Mouse (Mus musculus) kidney, adult 2 months (tissue): ENCODE data around the gene 5031439G07Rik. TPM values are rescaled to one million over a fixed set of nuclear protein-coding genes. Genes with fewer than 3 reads are reported as not detected.

Source experiments
- DNase-seq: peaks from one replicate; pipeline ENCODE4 v3.0.0; 2021
- H3K27ac ChIP-seq: fragments of 200-500 bp; 2 replicates; pipeline ENCODE4 v1.5.1; 2012; ENCODE audit warnings: low read depth, low read length, control low read depth, inconsistent platforms; ENCODE audit not compliant: insufficient read depth
- H3K27me3 ChIP-seq: fragments of 200-500 bp; replicated peaks from 2 replicates; pipeline ENCODE4 v1.6.1; 2012; ENCODE audit warnings: mild to moderate bottlenecking, moderate library complexity, low read length, inconsistent platforms; ENCODE audit not compliant: control insufficient read depth, insufficient read depth
- H3K36me3 ChIP-seq: fragments of 200-500 bp; 2 replicates; pipeline ENCODE4 v1.6.1; 2012; ENCODE audit warnings: mild to moderate bottlenecking, moderate library complexity, low read length, inconsistent platforms; ENCODE audit not compliant: control insufficient read depth, insufficient read depth
- H3K4me1 ChIP-seq: fragments of 200-500 bp; 2 replicates; pipeline ENCODE4 v1.6.1; 2011; ENCODE audit warnings: low read length; ENCODE audit not compliant: control insufficient read depth, insufficient read depth
- H3K4me3 ChIP-seq: fragments of 200-500 bp; 2 replicates; pipeline ENCODE4 v1.5.1; 2011; ENCODE audit warnings: mild to moderate bottlenecking, low read depth, low read length, control low read depth; ENCODE audit not compliant: insufficient read depth
- CTCF ChIP-seq: fragments of 200-500 bp; conservative IDR thresholded peaks from 2 replicates; pipeline ENCODE4 v1.5.1; 2011; ENCODE audit warnings: low read depth, mild to moderate bottlenecking, control low read depth, low read length, moderate library complexity, mixed read lengths; ENCODE audit not compliant: insufficient read depth, insufficient read length
- POLR2A ChIP-seq: fragments of 200-500 bp; IDR thresholded peaks from one replicate; pipeline ENCODE4 v1.6.1; 2011; ENCODE audit warnings: low read depth, low read length, control low read depth
- WGBS: fragments of 180-500 bp; shearing (Covaris S2); methylation state at CpG from one replicate; pipeline ENCODE4 v1.1.7; 2018; 5-methylcytosine and 5-hydroxymethylcytosine counted together
- polyA plus RNA-seq: library from polyadenylated mRNA; depleted of rRNA; stranded (reverse); fragments of >200 nt; gene quantifications from 2 replicates; pipeline ENCODE4 v1.2.3, GENCODE M21; 2012

The 5031439G07Rik gene
- polyA plus RNA-seq, 1 experiment = 21.7 TPM

DNA sequence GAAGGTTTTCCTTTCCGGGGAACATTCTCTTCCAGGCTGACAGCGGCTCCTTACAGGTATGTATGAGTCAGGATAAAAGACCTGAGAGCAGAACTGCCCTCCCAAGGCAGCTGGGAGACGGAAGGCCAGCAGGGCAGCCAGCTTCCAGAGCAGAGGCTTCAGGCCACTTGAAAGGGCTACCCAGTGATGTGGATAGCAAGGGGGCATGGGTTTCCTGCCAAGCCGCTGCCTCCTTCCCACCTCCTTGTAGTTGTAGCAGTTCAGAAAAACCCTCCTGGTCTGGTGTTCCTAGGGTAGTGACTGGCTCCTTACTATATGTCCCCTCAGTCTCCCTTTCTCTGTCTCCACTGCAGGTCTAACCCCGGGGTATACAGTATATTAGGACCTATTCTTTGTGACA is 44.0 kb downstream of the 5031439G07Rik start:
- WGBS = 82% methylated on average over 5 of the region's 5 CpGs
- no peaks in the 10 kb centered on the region; the same call in 1 of the 2 replicates for H3K36me3 ChIP-seq
- no peak overlapping the region for H3K27ac ChIP-seq
- DNase-seq = no peak
- no peak overlapping the region for H3K4me3 ChIP-seq
- no peaks in the 10 kb centered on the region for H3K27me3 ChIP-seq
- TF ChIP-seq CTCF (no peak), POLR2A (no peak)
- 0 out of 2 replicates have a peak, but pooled peaks cover 3% of the 10 kb centered on the region for H3K4me1 ChIP-seq

- Histone ChIP-seq H3K27me3 (no peaks in the 10 kb centered on the region), H3K27ac (no peak overlapping the region), H3K4me3 (no peak overlapping the region), H3K4me1 (0 out of 2 replicates have a peak, but pooled peaks cover 3% of the 10 kb centered on the region), H3K36me3 (peaks cover 2% of the 10 kb centered on the region; the same call in 1 of the 2 replicates)
- TF ChIP-seq CTCF = no peak
- TF ChIP-seq POLR2A = no peak
- 71% methylated on average over 11 of the region's 11 CpGs for WGBS
- no peak for DNase-seq
Measured at GRCm38 (mm10) chr15:84942647-84943285, 45.6 kb downstream of the 5031439G07Rik start.

GRCm38 (mm10) chr15:84940102-84940501 is 48.2 kb downstream of the 5031439G07Rik start:
- DNase-seq = peak; percentile 89
- no peak overlapping the region for H3K4me3 ChIP-seq
- WGBS = 34% methylated on average over 12 of the region's 12 CpGs
- TF ChIP-seq CTCF (no peak), POLR2A (no peak)
- peaks cover 2% of the 10 kb centered on the region for H3K36me3 ChIP-seq
- H3K4me1 ChIP-seq = 0 out of 2 replicates have a peak, but pooled peaks cover 3% of the 10 kb centered on the region
- no peaks in the 10 kb centered on the region for H3K27me3 ChIP-seq
- H3K27ac ChIP-seq = no peak overlapping the region

DNA sequence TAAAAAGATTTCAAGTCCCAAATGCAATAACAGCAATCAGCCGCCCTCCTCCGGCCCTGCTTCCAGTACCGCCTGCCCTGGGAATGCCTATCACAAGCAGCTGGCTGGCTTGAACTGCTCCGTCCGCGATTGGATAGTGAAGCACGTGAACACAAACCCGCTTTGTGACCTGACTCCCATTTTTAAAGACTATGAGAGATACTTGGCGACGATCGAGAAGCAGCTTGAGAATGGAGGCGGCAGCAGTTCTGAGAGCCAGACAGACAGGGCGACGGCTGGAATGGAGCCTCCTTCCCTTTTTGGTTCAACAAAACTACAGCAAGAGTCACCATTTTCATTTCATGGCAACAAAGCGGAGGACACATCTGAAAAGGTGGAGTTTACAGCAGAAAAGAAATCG is 53.5 kb downstream of the 5031439G07Rik start:
- Histone ChIP-seq H3K4me1 (0 out of 2 replicates have a peak, but pooled peaks cover 3% of the 10 kb centered on the region), H3K4me3 (no peak overlapping the region), H3K27me3 (no peaks in the 10 kb centered on the region), H3K36me3 (peaks cover 5% of the 10 kb centered on the region), H3K27ac (no peak overlapping the region)
- DNase-seq = no peak
- TF ChIP-seq POLR2A = no peak
- TF ChIP-seq CTCF = no peak
- WGBS = 82% methylated on average over 16 of the region's 16 CpGs

DNA sequence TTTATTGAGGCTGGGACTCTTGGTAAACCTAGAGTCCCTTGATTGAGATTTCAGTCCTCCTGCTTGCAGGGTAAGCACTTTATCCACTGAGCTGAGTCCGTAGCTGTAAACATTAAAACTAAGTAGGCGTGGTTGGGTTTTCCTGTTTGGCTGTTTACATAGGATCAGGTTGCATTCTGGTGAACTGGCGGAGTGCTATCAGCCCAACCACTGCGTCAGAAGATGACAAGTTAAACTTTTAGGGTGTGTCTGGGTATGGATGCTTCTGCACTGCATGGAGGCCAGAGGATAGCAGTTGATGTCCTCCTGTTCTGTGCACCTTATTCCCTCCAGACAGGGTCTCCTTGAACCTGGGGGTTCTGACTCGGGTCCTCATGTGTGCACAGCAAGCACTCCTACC is 56.0 kb downstream of the 5031439G07Rik start:
- WGBS = 55% methylated on average over 5 of the region's 5 CpGs
- no peak overlapping the region for H3K4me3 ChIP-seq
- no peak overlapping the region for H3K27ac ChIP-seq
- H3K4me1 ChIP-seq = no peaks in the 10 kb centered on the region
- peaks cover 8% of the 10 kb centered on the region; the same call in 1 of the 2 replicates for H3K36me3 ChIP-seq
- TF ChIP-seq CTCF (no peak), POLR2A (no peak)
- no peaks in the 10 kb centered on the region for H3K27me3 ChIP-seq
- no peak for DNase-seq

DNA sequence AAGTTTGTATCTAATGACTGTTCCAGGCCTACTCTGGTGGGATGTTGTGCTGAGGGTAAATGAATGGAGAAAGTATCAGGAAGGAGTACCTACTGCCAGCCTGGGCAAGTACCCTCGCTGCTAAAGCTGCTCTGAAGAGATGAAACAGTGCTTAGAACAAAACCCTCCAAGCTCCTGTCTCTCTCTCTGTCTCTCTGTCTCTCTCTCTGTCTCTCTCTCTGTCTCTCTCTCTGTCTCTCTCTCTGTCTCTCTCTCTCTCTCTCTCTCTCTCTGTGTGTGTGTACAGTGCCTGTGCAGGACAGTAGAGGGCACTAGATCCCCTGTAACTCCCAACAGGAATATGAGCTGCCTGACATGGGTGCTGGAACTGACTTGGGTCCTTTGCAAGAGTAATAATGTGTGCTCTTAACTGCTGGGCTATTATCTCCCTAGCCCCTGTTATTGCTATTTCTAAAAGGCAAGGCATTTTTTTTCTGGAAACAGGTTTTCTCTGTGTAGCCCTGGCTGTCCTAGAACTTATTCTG is 62.8 kb downstream of the 5031439G07Rik start:
- Histone ChIP-seq H3K27me3 (no peaks in the 10 kb centered on the region), H3K4me1 (peaks cover 4% of the 10 kb centered on the region; the same call in 1 of the 2 replicates), H3K36me3 (peaks cover 4% of the 10 kb centered on the region; the same call in 1 of the 2 replicates), H3K27ac (no peak overlapping the region), H3K4me3 (no peak overlapping the region)
- TF ChIP-seq POLR2A = no peak
- peak; percentile 44 for TF ChIP-seq CTCF
- WGBS = 75% methylated on average over 1 of the region's 1 CpGs
- peak; percentile 16 for DNase-seq

GRCm38 (mm10) chr15:84924781-84925315 is 63.5 kb downstream of the 5031439G07Rik start:
- H3K4me3 ChIP-seq = peak overlapping the region; percentile 28

More at GRCm38 (mm10) chr15:84924781-84925315, 63.5 kb downstream of the 5031439G07Rik start:
- Histone ChIP-seq H3K27me3 (no peaks in the 10 kb centered on the region), H3K4me1 (peaks cover 4% of the 10 kb centered on the region; the same call in 1 of the 2 replicates), H3K27ac (peak overlapping the region; percentile 8; the same call in 1 of the 2 replicates), H3K36me3 (peaks cover 4% of the 10 kb centered on the region; the same call in 1 of the 2 replicates)
- 8% methylated on average over 9 of the region's 9 CpGs for WGBS
- DNase-seq = peak; percentile 76
- TF ChIP-seq POLR2A (no peak), CTCF (no peak)
